Mouse (Mus musculus) heart, adult 10 weeks (tissue): ENCODE results near the gene 1700028P14Rik. TPM values are rescaled to one million over a fixed set of nuclear protein-coding genes. Genes with fewer than 3 reads are reported as not detected.

ENCODE experiments used
- polyA plus RNA-seq: library from polyadenylated mRNA; stranded (reverse); fragments of 350-450 nt; fragmentation: Illumina TruSeq; extraction: RNeasy Lipid Tissue Mini Kit (QIAGEN cat#74804); gene quantifications from one replicate; pipeline ENCODE4 v1.2.3, GENCODE M21; 2014; ENCODE audit warnings: low read depth, low replicate concordance

1700028P14Rik gene
- polyA plus RNA-seq: not detected

GRCm38 (mm10) chr19:23652644-23653043, at the start of gene 1700028P14Rik:
Gene 1700028P14Rik (minus strand): TSS chr19:23652812.

DNA sequence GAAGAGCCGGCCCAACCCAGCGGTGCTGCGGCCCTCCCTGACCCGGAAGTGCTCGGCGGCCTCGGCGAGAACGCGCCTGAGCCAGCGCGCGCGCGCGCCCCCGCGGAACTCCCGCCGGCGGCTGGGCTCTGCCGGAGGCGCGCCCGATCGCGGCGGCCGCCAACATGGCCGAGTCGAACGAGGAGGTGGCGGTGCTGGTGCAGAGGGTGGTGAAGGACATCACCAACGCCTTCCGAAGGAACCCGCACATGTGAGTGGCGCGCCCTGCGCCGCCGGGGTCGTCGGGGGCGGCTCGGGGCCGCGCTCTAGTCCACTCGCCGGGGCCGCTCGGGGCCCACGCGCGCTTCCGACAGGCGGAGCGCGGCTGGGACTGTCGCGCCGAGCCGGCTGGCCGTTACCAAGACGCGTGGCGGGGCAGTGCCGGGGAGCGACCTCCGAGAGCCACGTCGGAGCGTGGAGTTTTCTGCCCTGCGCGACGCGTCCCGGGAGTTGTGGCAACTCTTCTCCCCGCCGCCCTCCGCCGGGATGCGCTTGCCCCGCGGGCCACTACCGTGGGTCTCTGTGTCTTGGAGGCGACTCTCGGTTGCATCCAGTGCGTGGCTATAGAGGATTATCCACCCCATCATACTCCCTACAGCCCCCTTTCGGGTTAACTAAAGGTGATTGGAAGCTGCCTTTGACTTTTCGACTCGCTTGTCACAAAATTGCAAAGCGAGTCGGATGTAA, 34.8 kb upstream of the 1700028P14Rik start, which contains the start of gene Ptar1:
Gene Ptar1 (plus strand): TSS at position 134 of the 726 bp plus-strand sequence.

Other genes with a start within 250 kb of the 1700028P14Rik start
- 2.6 TPM for gene Mamdc2, start 204.4 kb downstream of the 1700028P14Rik start, polyA plus RNA-seq
- gene Ptar1, start 34.6 kb upstream of the 1700028P14Rik start, polyA plus RNA-seq: 6.9 TPM
- 2.7 TPM for gene Apba1, start 106.1 kb upstream of the 1700028P14Rik start, polyA plus RNA-seq